Mouse (Mus musculus) lung, adult 2 months (tissue): ENCODE measurements around the gene Cxcl14.

ENCODE experiments used
- CTCF ChIP-seq: fragments of 200-500 bp; IDR thresholded peaks from 2 replicates; pipeline ENCODE4 v1.5.1; 2011; ENCODE audit warnings: mild to moderate bottlenecking, low read length, control low read depth; ENCODE audit not compliant: insufficient read depth
- POLR2A ChIP-seq: fragments of 200-500 bp; IDR thresholded peaks from 2 replicates; pipeline ENCODE4 v1.6.1; 2011; ENCODE audit warnings: low read depth, mild to moderate bottlenecking, control low read depth, low read length, borderline replicate concordance; ENCODE audit errors: extremely low read depth

- TF ChIP-seq CTCF = no peak
- TF ChIP-seq POLR2A = no peak
Measured at GRCm38 (mm10) chr13:56299336-56299735, 3.0 kb upstream of the Cxcl14 start.
